ENCODE assay signal across 31 mouse cellular contexts in genomic region chr7:107697066-107697465, GRCm38 (mm10).
"Had no signal": no experiment of that assay in that cellular context is flagged by ENCODE, and none has a peak within 500 bp of the region (broad histone marks: within the 10 kb centered on the region; RNA-seq: fewer than 3 reads in every experiment).

No protein-coding gene starts in this region.

- H3K4me1 ChIP-seq: liver, embryonic 12.5 days; liver, embryonic 13.5 days; liver, embryonic 15.5 days; lung, embryonic 15.5 days; megakaryocyte, embryonic 14.5 days; neural tube, embryonic 12.5 days had no signal

- DNase-seq: left cerebral cortex, postnatal 4 days; liver; liver, embryonic 13.5 days; liver, postnatal 0 days; lung, adult 18-20 months; lung, adult 2 months; lung, embryonic 14.5 days; lung, postnatal 10 days; lung, postnatal 14 days; lung, postnatal 36 days; lung, postnatal 4 days; midbrain, embryonic 14.5 days had no signal

- H3K9ac ChIP-seq: limb, embryonic 12.5 days; limb, embryonic 13.5 days; limb, embryonic 15.5 days; liver, embryonic 12.5 days; liver, embryonic 13.5 days; liver, embryonic 14.5 days; liver, embryonic 15.5 days; liver, postnatal 0 days; lung, embryonic 14.5 days; lung, embryonic 15.5 days; midbrain, embryonic 12.5 days; midbrain, embryonic 13.5 days; neural tube, embryonic 12.5 days had no signal

- H3K27ac ChIP-seq: left cerebral cortex, adult 2 months; limb, embryonic 10.5 days; limb, embryonic 12.5 days; limb, embryonic 13.5 days; limb, embryonic 15.5 days; liver, embryonic 12.5 days; liver, embryonic 13.5 days; liver, embryonic 14.5 days; liver, embryonic 15.5 days; lung, embryonic 15.5 days; macrophage; midbrain, embryonic 10.5 days; midbrain, embryonic 12.5 days; midbrain, embryonic 13.5 days; neural tube, embryonic 12.5 days had no signal

- H3K36me3 ChIP-seq: liver, embryonic 12.5 days; liver, embryonic 13.5 days; liver, embryonic 15.5 days; lung, embryonic 15.5 days; midbrain, embryonic 10.5 days; midbrain, embryonic 12.5 days; midbrain, embryonic 13.5 days; neural tube, embryonic 12.5 days had no signal

- H3K9me3 ChIP-seq: limb, embryonic 10.5 days; limb, embryonic 12.5 days; limb, embryonic 13.5 days; limb, embryonic 15.5 days; liver, embryonic 12.5 days; liver, embryonic 13.5 days; liver, embryonic 15.5 days; lung, embryonic 15.5 days; megakaryocyte, embryonic 14.5 days; midbrain, embryonic 10.5 days; midbrain, embryonic 12.5 days; midbrain, embryonic 13.5 days; neural tube, embryonic 12.5 days had no signal

- ATAC-seq: liver, embryonic 12.5 days; liver, postnatal 0 days; lung, postnatal 0 days; midbrain, embryonic 13.5 days; midbrain, embryonic 16.5 days had no signal

- H3K4me3 ChIP-seq: left cerebral cortex, adult 2 months; limb, embryonic 10.5 days; limb, embryonic 12.5 days; limb, embryonic 13.5 days; limb, embryonic 15.5 days; liver, embryonic 12.5 days; liver, embryonic 13.5 days; liver, embryonic 15.5 days; lung, embryonic 15.5 days; megakaryocyte, embryonic 14.5 days; midbrain, embryonic 10.5 days; midbrain, embryonic 12.5 days; midbrain, embryonic 13.5 days; myocyte; neural tube, embryonic 12.5 days had no signal

- H3K27me3 ChIP-seq: limb, embryonic 12.5 days; limb, embryonic 13.5 days; limb, embryonic 15.5 days; liver, embryonic 12.5 days; liver, embryonic 13.5 days; liver, embryonic 15.5 days; lung, embryonic 15.5 days had no signal

- H3K4me2 ChIP-seq: limb, embryonic 12.5 days; limb, embryonic 13.5 days; limb, embryonic 15.5 days; liver, embryonic 11.5 days; liver, embryonic 12.5 days; liver, embryonic 13.5 days; liver, embryonic 15.5 days; lung, embryonic 14.5 days; lung, embryonic 15.5 days; midbrain, embryonic 12.5 days; midbrain, embryonic 13.5 days; neural tube, embryonic 12.5 days had no signal
